Mouse (Mus musculus): Measurements from ENCODE around the gene Camkmt. TPM values are rescaled to one million over a fixed set of nuclear protein-coding genes. Genes with fewer than 3 reads are reported as not detected.

Camkmt gene
- polyA plus RNA-seq, 1 experiment = 5.9 TPM

DNA sequence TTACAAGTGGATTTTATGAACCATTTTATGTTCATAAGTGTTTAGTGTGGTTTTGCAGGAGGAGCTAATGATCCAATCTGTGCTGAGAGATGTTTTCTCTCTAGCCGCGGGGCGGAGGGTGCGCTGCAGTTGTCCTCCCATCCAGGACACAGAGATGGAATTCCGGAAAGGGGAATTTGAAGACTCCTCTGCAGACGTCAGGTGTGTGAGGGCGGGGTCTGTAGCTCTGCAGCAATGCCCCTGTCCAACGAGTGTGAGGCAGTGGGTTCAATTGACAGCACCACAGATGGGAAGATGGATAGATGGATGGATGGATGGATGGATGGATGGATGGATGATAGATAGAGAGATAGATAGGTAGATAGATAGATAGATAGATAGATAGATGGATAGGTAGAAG is 70.4 kb downstream of the Camkmt start:
- TF ChIP-seq CTCF (IDR thresholded peaks at IDR 0.05; ENCODE audit: extremely low read depth, insufficient read length, insufficient replicate concordance, low read depth, low read length) (no peak), POLR2A (IDR thresholded peaks at IDR 0.05; ENCODE audit: low read depth, low read length) (no peak)
- WGBS = 90% methylated on average over 8 of the region's 8 CpGs

DNA sequence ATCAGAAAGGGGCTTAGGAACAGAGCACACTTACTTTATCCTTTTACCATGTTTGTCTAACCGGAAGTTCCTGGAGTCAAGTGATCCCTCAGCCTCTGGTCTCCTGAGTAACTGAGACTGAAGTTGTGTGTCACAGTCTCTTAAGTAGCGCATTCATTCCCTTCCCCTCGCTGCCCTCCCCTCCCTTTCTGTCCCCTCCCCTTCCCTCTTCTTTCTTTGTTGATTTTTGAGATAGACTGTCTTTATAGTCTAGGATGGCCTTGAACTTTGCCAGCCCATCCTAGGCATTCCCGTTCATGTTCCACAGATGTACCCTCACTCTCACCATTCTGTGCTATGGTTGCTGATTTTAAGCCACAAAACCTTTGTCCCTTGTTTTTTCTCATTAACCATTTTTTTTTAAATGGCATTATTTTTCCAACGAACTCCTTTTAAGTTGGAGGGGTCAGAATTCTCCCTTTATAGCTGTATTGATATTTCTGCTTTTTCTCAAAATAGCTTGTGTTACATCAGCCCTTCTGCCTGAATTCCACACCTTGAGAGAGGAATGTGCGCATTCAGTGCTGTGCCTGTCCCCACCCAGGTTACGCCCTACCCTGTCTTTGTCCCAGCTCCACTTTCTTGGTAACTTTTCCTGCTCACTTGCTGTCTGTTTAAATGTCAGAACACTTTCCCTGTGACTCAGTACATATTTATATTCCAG is 72.4 kb downstream of the Camkmt start:
- WGBS = 48% methylated on average over 7 of the region's 7 CpGs
- H3K36me3 ChIP-seq (ENCODE audit: control insufficient read depth, insufficient read depth, low read length) = no peaks in the 10 kb centered on the region
- H3K27ac ChIP-seq (ENCODE audit: insufficient read depth, low read depth, low read length) = peak overlapping the region; percentile 34; the same call in 1 of the 2 replicates
- no peak overlapping the region for H3K4me3 ChIP-seq (ENCODE audit: low read depth, low read length)
- peaks cover 5% of the 10 kb centered on the region; the same call in 1 of the 2 replicates for H3K4me1 ChIP-seq (ENCODE audit: control insufficient read depth, insufficient read depth, insufficient read length, low read length)
- no peaks in the 10 kb centered on the region for H3K27me3 ChIP-seq (ENCODE audit: control insufficient read depth, insufficient read depth, low read length)
- TF ChIP-seq POLR2A (IDR thresholded peaks at IDR 0.05; ENCODE audit: low read depth, low read length) (no peak), CTCF (IDR thresholded peaks at IDR 0.05; ENCODE audit: extremely low read depth, insufficient read length, insufficient replicate concordance, low read depth, low read length) (no peak)

More for the DNA sequence above, 70.4 kb downstream of the Camkmt start:
- Histone ChIP-seq H3K36me3 (ENCODE audit: control insufficient read depth, insufficient read depth, low read length) (no peaks in the 10 kb centered on the region), H3K4me1 (ENCODE audit: control insufficient read depth, insufficient read depth, insufficient read length, low read length) (peaks cover 5% of the 10 kb centered on the region; the same call in 1 of the 2 replicates), H3K27me3 (ENCODE audit: control insufficient read depth, insufficient read depth, low read length) (no peaks in the 10 kb centered on the region), H3K4me3 (ENCODE audit: low read depth, low read length) (no peak overlapping the region), H3K27ac (ENCODE audit: insufficient read depth, low read depth, low read length) (no peak overlapping the region)

DNA sequence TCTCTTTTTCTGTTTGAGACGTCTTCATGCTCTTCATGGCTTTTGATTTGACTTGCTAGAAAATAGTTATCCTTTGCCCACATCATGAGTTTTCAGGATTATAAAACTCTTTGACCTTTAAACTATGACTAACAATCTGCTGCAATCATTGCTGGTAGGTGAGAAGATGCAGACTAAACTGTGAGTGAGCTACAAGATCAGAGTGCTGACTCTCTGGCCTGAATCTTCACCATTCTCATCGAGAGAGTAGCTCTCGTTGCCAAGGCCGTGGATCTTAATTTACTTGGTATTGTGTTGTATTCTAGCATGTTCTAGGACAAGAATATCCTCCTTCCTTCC is 72.9 kb downstream of the Camkmt start:
- peak overlapping the region; percentile 34; the same call in 1 of the 2 replicates for H3K27ac ChIP-seq (ENCODE audit: insufficient read depth, low read depth, low read length)
- H3K36me3 ChIP-seq (ENCODE audit: control insufficient read depth, insufficient read depth, low read length) = no peaks in the 10 kb centered on the region
- H3K4me3 ChIP-seq (ENCODE audit: low read depth, low read length) = no peak overlapping the region
- 34% methylated on average over 4 of the region's 4 CpGs for WGBS
- H3K4me1 ChIP-seq (ENCODE audit: control insufficient read depth, insufficient read depth, insufficient read length, low read length) = peaks cover 5% of the 10 kb centered on the region; the same call in 1 of the 2 replicates
- no peaks in the 10 kb centered on the region for H3K27me3 ChIP-seq (ENCODE audit: control insufficient read depth, insufficient read depth, low read length)
- no peak for TF ChIP-seq POLR2A (IDR thresholded peaks at IDR 0.05; ENCODE audit: low read depth, low read length)
- no peak for TF ChIP-seq CTCF (IDR thresholded peaks at IDR 0.05; ENCODE audit: extremely low read depth, insufficient read length, insufficient replicate concordance, low read depth, low read length)

DNA sequence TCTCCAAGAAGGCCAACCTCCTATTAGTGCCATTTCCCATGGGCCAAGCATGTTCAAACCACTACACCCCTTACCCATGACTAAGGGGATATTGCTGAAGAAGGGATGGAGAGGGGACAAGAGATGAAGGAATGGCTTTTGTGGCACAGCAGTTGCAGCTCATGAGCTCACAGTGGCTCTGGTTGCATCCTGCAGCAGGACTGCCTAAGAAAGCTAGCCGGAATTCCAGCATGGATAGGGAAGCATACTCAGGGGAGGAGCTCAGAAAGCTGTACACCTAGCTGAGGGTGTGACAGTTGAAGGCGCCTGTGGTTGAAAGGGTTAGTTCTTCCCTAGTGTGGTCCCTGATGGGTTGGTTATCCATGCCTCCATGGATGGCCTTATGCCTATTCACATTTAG is 78.4 kb downstream of the Camkmt start:
- H3K36me3 ChIP-seq (ENCODE audit: control insufficient read depth, insufficient read depth, low read length) = no peaks in the 10 kb centered on the region
- H3K4me3 ChIP-seq (ENCODE audit: low read depth, low read length) = no peak overlapping the region
- TF ChIP-seq POLR2A (IDR thresholded peaks at IDR 0.05; ENCODE audit: low read depth, low read length) (no peak), CTCF (IDR thresholded peaks at IDR 0.05; ENCODE audit: extremely low read depth, insufficient read length, insufficient replicate concordance, low read depth, low read length) (no peak)
- no peaks in the 10 kb centered on the region for H3K27me3 ChIP-seq (ENCODE audit: control insufficient read depth, insufficient read depth, low read length)
- 97% methylated on average over 2 of the region's 2 CpGs for WGBS
- no peaks in the 10 kb centered on the region for H3K4me1 ChIP-seq (ENCODE audit: control insufficient read depth, insufficient read depth, insufficient read length, low read length)
- no peak overlapping the region for H3K27ac ChIP-seq (ENCODE audit: insufficient read depth, low read depth, low read length)

DNA sequence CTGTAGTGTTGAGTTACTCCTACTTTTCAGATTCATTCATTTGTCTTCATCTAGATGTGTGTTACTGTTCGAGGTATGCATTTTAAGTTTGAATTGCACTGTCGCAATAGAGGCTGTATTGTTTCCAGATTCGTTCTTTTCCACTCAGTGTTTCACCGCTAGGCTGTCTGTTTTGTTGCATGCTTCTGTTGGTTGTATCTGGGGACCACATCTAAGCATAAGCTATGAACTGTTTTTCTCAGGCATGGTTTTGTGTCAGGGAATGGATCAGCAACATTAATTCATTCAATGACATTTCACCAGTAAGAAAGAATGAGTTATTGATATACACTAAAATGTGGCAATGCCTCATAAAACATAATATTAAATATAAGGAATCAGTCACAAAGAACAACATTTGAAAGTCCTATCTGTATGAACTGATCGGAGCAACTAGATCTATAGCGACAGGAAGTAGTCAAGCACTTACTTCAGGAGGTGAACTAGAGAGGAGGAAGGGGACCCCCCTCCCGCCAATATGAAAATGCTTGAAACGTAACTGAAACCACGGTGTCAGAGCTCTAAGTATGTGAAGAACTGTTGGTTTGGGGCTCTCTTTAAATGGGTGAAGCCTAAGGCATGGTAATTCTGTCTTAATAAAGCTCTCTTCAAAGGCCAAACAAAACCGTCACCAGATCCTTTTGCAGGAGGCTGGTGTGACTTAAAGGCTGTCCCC is 80.3 kb downstream of the Camkmt start:
- WGBS = 87% methylated on average over 10 of the region's 10 CpGs
- TF ChIP-seq POLR2A (IDR thresholded peaks at IDR 0.05; ENCODE audit: low read depth, low read length) (no peak), CTCF (IDR thresholded peaks at IDR 0.05; ENCODE audit: extremely low read depth, insufficient read length, insufficient replicate concordance, low read depth, low read length) (no peak)
- Histone ChIP-seq H3K27me3 (ENCODE audit: control insufficient read depth, insufficient read depth, low read length) (no peaks in the 10 kb centered on the region), H3K36me3 (ENCODE audit: control insufficient read depth, insufficient read depth, low read length) (no peaks in the 10 kb centered on the region), H3K4me1 (ENCODE audit: control insufficient read depth, insufficient read depth, insufficient read length, low read length) (no peaks in the 10 kb centered on the region), H3K27ac (ENCODE audit: insufficient read depth, low read depth, low read length) (no peak overlapping the region), H3K4me3 (ENCODE audit: low read depth, low read length) (no peak overlapping the region)

DNA sequence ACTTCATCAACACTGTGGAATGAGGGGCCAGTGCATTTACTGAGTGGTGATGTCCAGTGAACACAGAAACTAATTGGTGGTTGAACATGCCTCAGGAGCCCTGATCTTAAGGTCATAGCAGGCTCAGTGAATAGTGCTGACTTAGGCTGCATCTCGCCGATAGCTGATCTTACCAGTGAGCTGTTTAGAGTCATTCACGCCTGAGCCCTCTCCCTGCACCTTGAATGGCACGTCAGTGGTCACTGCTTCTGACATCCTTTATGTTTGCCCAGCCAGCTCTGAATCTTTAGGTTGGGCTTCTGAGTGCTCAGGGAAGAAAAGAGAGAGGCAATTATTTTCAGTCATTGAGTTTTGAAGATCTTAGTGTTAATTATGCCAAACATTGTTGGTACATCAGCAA is 81.6 kb downstream of the Camkmt start:
- WGBS = 77% methylated on average over 4 of the region's 4 CpGs
- H3K27ac ChIP-seq (ENCODE audit: insufficient read depth, low read depth, low read length) = no peak overlapping the region
- TF ChIP-seq CTCF (IDR thresholded peaks at IDR 0.05; ENCODE audit: extremely low read depth, insufficient read length, insufficient replicate concordance, low read depth, low read length) (no peak), POLR2A (IDR thresholded peaks at IDR 0.05; ENCODE audit: low read depth, low read length) (no peak)
- no peak overlapping the region for H3K4me3 ChIP-seq (ENCODE audit: low read depth, low read length)
- no peaks in the 10 kb centered on the region for H3K27me3 ChIP-seq (ENCODE audit: control insufficient read depth, insufficient read depth, low read length)
- H3K4me1 ChIP-seq (ENCODE audit: control insufficient read depth, insufficient read depth, insufficient read length, low read length) = no peaks in the 10 kb centered on the region
- H3K36me3 ChIP-seq (ENCODE audit: control insufficient read depth, insufficient read depth, low read length) = no peaks in the 10 kb centered on the region

DNA sequence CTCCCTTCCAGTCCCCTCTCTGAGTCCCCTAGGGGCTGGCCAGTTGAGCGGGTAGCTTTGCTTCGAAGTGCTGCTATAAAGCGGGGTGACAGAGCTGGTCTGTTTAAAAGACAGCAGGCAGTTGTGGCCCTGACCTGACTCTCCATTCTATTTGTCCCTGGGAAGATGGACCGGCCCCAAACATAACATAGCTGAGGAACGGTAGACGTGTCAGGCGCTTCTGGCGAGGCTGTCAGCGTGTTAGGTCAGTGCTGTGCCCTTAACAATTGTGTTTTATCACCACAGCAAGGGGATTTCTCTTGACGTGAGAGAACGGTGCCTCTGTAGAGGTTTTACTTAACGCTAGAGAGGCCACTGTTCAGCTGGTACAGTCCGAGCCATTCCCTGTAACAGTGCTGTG is 86.9 kb downstream of the Camkmt start:
- TF ChIP-seq CTCF (IDR thresholded peaks at IDR 0.05; ENCODE audit: extremely low read depth, insufficient read length, insufficient replicate concordance, low read depth, low read length) (no peak), POLR2A (IDR thresholded peaks at IDR 0.05; ENCODE audit: low read depth, low read length) (no peak)
- Histone ChIP-seq H3K4me1 (ENCODE audit: control insufficient read depth, insufficient read depth, insufficient read length, low read length) (no peaks in the 10 kb centered on the region), H3K27ac (ENCODE audit: insufficient read depth, low read depth, low read length) (no peak overlapping the region), H3K4me3 (ENCODE audit: low read depth, low read length) (no peak overlapping the region), H3K27me3 (ENCODE audit: control insufficient read depth, insufficient read depth, low read length) (no peaks in the 10 kb centered on the region), H3K36me3 (ENCODE audit: control insufficient read depth, insufficient read depth, low read length) (no peaks in the 10 kb centered on the region)
- WGBS = 77% methylated on average over 13 of the region's 13 CpGs

Measured in small intestine, adult 2 months (tissue).